Mouse (Mus musculus): ENCODE measurements around the gene Gm21319.
"Not testable (repeated sequence)": the region's sequence is repeated elsewhere in the genome, so short reads cannot be mapped to it uniquely, and the experiment has no call there.

The Gm21319 gene

DNA sequence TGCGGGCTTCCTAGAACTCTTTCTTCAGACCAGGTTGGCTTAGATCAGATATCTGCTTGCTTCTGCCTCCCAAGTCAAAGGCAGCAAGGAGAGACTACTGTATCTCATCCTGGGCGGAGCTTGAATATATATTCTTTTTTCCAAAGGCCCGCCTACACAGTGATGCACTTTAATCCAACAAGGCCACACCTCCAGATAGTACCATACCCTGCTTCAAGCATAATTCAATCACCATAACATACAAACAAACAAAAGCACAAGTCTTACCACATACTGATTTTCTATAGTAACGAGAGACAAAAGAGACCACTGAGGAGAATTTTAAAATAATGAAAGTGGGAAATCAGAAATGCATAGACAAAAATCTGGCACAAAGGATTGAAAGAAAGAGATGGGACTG lies at the start of gene Gm21319:
Gene Gm21319 (minus strand): TSS at position 101 of the 400 bp plus-strand sequence.
- not testable (repeated sequence) for DNase-seq (ENCODE audit: low read depth in 2 of 2, low spot score in 2 of 2)

DNA sequence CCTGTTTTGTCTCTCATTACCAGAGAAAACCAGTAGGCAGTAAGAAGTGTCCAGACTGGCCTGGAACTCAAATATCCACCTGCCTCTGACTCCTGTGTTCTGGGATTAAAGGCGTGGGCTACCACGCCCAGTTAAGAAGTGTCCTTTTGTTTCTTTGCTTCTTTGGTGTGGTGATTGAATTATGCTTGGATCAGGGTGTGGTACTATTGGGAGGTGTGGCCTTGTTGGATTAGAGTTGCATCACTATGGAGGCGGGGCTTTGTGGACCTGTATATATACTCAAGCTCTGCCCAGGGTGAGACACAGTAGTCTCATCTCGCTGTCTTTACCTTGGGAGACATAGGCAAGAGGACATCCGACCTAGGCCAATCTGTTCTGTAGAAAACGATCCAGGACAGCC lies 40.7 kb upstream of the Gm21319 start, which contains the start of gene BB287469:
Gene BB287469 (plus strand): TSS at position 301 of the 400 bp plus-strand sequence.
- DNase-seq (ENCODE audit: low read depth in 2 of 2, low spot score in 2 of 2), result not testable (repeated sequence)

GRCm38 (mm10) chr12:87797971-87798370 lies 22.4 kb upstream of the Gm21319 start:
- not testable (repeated sequence) for DNase-seq (ENCODE audit: low read depth in 2 of 2, low spot score in 2 of 2)

DNA sequence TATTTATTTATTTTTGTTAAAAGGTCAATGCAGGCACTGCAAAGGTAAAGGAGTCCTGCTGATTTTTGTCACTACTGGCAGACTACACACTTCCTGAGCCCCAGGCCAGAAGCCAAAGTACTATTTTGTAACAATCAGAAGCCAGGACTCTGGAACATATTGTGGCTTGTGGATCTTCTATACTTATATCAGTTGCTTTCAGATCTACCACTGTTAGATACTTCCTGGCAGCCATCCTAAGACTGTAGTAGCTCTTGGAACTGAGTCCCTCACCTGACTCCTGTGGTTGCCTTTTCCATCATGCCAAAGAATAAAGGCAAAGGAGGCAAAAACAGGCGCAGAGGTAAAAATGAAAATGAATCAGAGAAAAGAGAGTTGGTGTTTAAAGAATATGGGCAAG lies 19.7 kb upstream of the Gm21319 start, which contains the start of gene Gm21936:
Gene Gm21936 (plus strand): TSS at position 301 of the 400 bp plus-strand sequence.
- DNase-seq (ENCODE audit: low read depth in 2 of 2, low spot score in 2 of 2), result not testable (repeated sequence)
